Mouse (Mus musculus) midbrain, embryonic 10.5 days (tissue): ENCODE results near the gene Aldh18a1. TPM values are rescaled to one million over a fixed set of nuclear protein-coding genes. Genes with fewer than 3 reads are reported as not detected.
"Not testable (repeated sequence)": the region's sequence is repeated elsewhere in the genome, so short reads cannot be mapped to it uniquely, and the experiment has no call there.

ENCODE experiments used
- DNase-seq: peaks from one replicate; pipeline ENCODE4 v3.0.0-alpha.2; 2017; ENCODE audit warnings: low spot score
- H3K27ac ChIP-seq: fragments of 300-500 bp; sonication (generic); replicated peaks from 2 replicates; pipeline ENCODE4 v1.5.1; 2016; ENCODE audit warnings: mild to moderate bottlenecking
- H3K27me3 ChIP-seq: fragments of 300-500 bp; sonication (generic); 2 replicates; pipeline ENCODE4 v1.6.1; 2016; ENCODE audit warnings: low read depth, mild to moderate bottlenecking; ENCODE audit not compliant: poor library complexity, severe bottlenecking
- H3K36me3 ChIP-seq: fragments of 300-500 bp; sonication (generic); 2 replicates; pipeline ENCODE4 v1.6.1; 2016; ENCODE audit warnings: mild to moderate bottlenecking, moderate library complexity
- H3K4me1 ChIP-seq: fragments of 300-500 bp; sonication (generic); 2 replicates; pipeline ENCODE4 v1.6.1; 2016
- H3K4me3 ChIP-seq: fragments of 300-500 bp; sonication (generic); 2 replicates; pipeline ENCODE4 v1.5.1; 2016; ENCODE audit warnings: mild to moderate bottlenecking, moderate library complexity
- H3K9me3 ChIP-seq: fragments of 300-500 bp; sonication (generic); replicated peaks from 2 replicates; pipeline ENCODE4 v1.6.1; 2016; ENCODE audit warnings: mild to moderate bottlenecking
- WGBS: fragments of 180-500 bp; shearing (Covaris S2); methylation state at CpG from one replicate; pipeline ENCODE4 v1.1.7; 2016; 5-methylcytosine and 5-hydroxymethylcytosine counted together
- polyA plus RNA-seq: library from polyadenylated mRNA; unstranded; fragments of >200 nt; fragmentation: Nextera tagmentation; extraction: Ambion mirVana; gene quantifications from 2 replicates; pipeline ENCODE4 v1.2.1, GENCODE M21; 2016

The Aldh18a1 gene
- polyA plus RNA-seq, 1 experiment from 2014 or later = 98.0 TPM

DNA sequence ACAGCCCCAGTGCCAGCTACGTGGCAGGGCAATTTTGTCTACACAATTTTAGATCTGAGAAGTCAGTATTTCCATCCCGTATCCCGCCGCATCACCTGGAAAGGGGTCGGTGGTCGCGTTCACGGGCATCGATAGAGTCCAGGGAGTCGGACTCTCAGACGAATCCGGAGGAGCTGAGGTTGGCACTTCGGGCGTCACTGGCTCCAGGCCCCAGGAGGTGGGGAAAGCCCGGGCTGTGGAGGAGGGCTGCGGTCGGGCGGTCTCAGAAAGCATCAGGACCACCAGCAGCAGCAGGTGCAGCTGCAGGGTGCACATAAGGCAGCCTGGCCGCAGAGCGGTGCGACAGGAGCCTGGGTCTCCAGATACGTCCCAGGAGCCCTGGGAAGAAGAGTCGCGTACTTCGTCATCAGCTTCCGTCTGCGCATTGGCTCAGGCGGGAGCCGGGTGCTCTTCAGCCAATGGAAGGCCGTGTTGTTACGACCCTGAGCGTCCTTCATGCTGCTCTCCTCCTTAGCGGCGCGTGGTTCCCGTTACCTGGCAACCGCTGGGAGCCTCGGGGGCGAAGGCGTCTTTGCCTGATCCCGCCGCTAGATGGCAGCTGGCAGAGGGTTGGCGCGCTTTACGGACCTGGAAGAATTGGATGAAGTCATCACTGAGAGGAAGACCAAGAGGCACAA, 23.7 kb upstream of the Aldh18a1 start, which contains the start of the genes Tctn3 and Entpd1:
TSS of gene Tctn3 (minus strand) at position 404 of the 677 bp plus-strand sequence.
TSS of gene Entpd1 (plus strand) at position 537 of the 677 bp plus-strand sequence.
- peaks cover 14% of the 10 kb centered on the region for H3K4me1 ChIP-seq
- H3K36me3 ChIP-seq = peaks cover 33% of the 10 kb centered on the region
- peak within 1 kb of the TSS; percentile 89 for H3K4me3 ChIP-seq
- WGBS = under 1% methylated on average over 45 of the region's 45 CpGs
- DNase-seq = peak; percentile 99
- no peaks in the 10 kb centered on the region for H3K9me3 ChIP-seq
- peak within 1 kb of the TSS; percentile 86 for H3K27ac ChIP-seq
- no peaks in the 10 kb centered on the region for H3K27me3 ChIP-seq

DNA sequence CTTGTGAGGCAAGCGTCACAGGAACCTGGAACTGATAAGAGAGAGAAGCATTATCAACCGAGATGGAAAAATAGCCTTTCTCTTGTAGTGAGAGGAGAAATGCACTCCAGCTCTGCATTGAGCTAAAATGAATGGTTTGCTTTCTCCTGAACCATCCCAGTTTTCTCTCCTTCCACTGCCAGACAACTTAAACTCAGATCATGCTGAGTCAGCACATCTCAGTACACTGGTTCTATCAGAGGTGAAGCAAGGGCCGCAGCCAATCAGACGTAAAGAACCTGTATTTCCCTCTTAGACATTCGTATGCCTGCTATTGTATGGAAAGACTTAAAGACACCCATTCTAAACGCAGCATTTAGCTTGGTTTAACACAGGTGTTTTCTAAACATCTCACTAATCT, 19.4 kb upstream of the Aldh18a1 start:
- Histone ChIP-seq H3K4me3 (no peak overlapping the region), H3K4me1 (peaks cover 14% of the 10 kb centered on the region), H3K27ac (no peak overlapping the region), H3K9me3 (no peaks in the 10 kb centered on the region), H3K36me3 (peaks cover 62% of the 10 kb centered on the region), H3K27me3 (no peaks in the 10 kb centered on the region)
- 92% methylated on average over 6 of the region's 6 CpGs for WGBS
- DNase-seq = no peak

- WGBS = 92% methylated on average over 9 of the region's 9 CpGs
- Histone ChIP-seq H3K36me3 (peaks cover 71% of the 10 kb centered on the region), H3K27me3 (no peaks in the 10 kb centered on the region), H3K4me3 (no peak overlapping the region), H3K9me3 (no peaks in the 10 kb centered on the region), H3K27ac (no peak overlapping the region), H3K4me1 (no peaks in the 10 kb centered on the region)
- no peak for DNase-seq
These were observed 16.9 kb upstream of the Aldh18a1 start for GRCm38 (mm10) chr19:40605189-40605588.

DNA sequence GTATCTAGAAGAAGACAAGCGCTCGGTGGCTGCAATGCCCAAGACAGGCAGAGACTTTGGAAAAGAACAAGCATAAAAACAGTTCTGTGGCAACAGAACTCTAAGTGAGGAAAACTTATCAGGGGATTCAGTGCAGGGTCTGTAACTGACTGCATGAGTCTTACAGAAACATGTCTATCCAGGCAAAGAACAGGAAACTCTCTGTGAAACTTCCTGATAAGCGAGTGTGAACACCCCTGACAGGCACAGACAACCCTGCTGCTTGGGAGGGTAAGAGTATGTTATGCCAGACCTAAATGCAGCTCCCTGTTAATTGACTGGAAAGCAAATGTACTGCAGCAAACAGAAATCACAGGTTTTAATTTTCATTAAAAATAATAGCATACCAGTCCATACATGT, 13.6 kb upstream of the Aldh18a1 start:
- 86% methylated on average over 3 of the region's 3 CpGs for WGBS
- H3K27ac ChIP-seq = no peak overlapping the region
- no peaks in the 10 kb centered on the region for H3K4me1 ChIP-seq
- H3K27me3 ChIP-seq = no peaks in the 10 kb centered on the region
- H3K36me3 ChIP-seq = peaks cover 48% of the 10 kb centered on the region
- DNase-seq = no peak
- H3K9me3 ChIP-seq = no peaks in the 10 kb centered on the region
- no peak overlapping the region for H3K4me3 ChIP-seq

- DNase-seq, H3K4me3 ChIP-seq, H3K4me1 ChIP-seq, H3K9me3 ChIP-seq, H3K27ac ChIP-seq, H3K27me3 ChIP-seq: not testable (repeated sequence)
- WGBS = 90% methylated on average over 5 of the region's 5 CpGs
- H3K36me3 ChIP-seq = peaks cover 43% of the 10 kb centered on the region
These were observed 12.6 kb upstream of the Aldh18a1 start for GRCm38 (mm10) chr19:40600846-40601245.

- Histone ChIP-seq H3K27ac (no peak overlapping the region), H3K27me3 (no peaks in the 10 kb centered on the region), H3K4me3 (no peak overlapping the region), H3K36me3 (peaks cover 31% of the 10 kb centered on the region), H3K9me3 (no peaks in the 10 kb centered on the region), H3K4me1 (no peaks in the 10 kb centered on the region)
- no peak for DNase-seq
- WGBS = 91% methylated on average over 8 of the region's 8 CpGs
These were observed 7.6 kb upstream of the Aldh18a1 start for GRCm38 (mm10) chr19:40595831-40596230.

DNA sequence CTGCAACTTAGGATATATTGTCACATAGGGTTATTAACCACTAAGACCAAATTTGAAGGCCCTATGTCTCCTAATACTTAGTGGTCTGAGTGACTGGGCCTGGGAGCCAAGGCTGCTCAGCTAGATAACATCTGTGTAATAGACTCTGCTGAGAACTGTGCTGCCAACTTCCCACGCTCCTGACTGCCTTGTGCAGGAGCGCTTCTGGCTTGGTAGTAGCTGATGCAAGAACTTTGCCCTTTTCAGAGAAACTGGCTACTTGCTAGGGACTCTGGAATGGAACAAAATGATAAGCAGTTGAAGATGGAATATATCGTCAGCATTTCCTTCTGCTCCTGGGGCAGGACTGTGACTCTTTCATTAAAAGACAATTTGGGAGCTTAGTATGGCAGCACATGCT, 7.0 kb upstream of the Aldh18a1 start:
- Histone ChIP-seq H3K27ac (no peak overlapping the region), H3K36me3 (peaks cover 31% of the 10 kb centered on the region), H3K4me3 (no peak overlapping the region), H3K27me3 (no peaks in the 10 kb centered on the region), H3K4me1 (0 out of 2 replicates have a peak, but pooled peaks cover under 1% of the 10 kb centered on the region), H3K9me3 (no peaks in the 10 kb centered on the region)
- DNase-seq = no peak
- WGBS = 93% methylated on average over 3 of the region's 3 CpGs

DNA sequence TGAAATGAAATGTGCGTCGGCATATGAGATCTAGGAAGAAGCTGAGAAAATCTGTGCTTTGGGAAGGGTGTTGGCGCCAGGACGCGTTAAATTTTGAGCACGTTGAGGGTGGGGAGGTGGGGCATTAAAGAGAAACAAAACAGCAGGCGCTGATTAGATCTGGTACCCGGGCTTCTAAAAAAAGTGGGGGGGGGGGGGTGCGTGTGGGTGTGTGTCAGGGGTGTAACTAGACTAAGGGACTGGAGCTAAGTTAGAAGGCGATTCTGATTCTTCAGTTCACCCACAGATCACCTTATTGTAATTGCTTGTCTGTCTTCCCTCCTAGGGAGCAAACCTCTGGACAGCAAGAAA, 1.2 kb upstream of the Aldh18a1 start:
- under 1% methylated on average over 10 of the region's 10 CpGs for WGBS
- peak overlapping the region; percentile 88 for H3K4me3 ChIP-seq
- no peak for DNase-seq
- peaks cover 32% of the 10 kb centered on the region for H3K4me1 ChIP-seq
- H3K27ac ChIP-seq = peak overlapping the region; percentile 91
- H3K9me3 ChIP-seq = no peaks in the 10 kb centered on the region
- H3K27me3 ChIP-seq = no peaks in the 10 kb centered on the region
- H3K36me3 ChIP-seq = peaks cover 26% of the 10 kb centered on the region

- Histone ChIP-seq H3K36me3 (peaks cover 25% of the 10 kb centered on the region), H3K4me1 (peaks cover 32% of the 10 kb centered on the region), H3K27ac (peak overlapping the region; percentile 91), H3K4me3 (peak overlapping the region; percentile 88), H3K9me3 (no peaks in the 10 kb centered on the region), H3K27me3 (no peaks in the 10 kb centered on the region)
- peak; percentile 91 for DNase-seq
- 2% methylated on average over 18 of the region's 18 CpGs for WGBS
These were observed 725 bp upstream of the Aldh18a1 start for GRCm38 (mm10) chr19:40588847-40589529.

GRCm38 (mm10) chr19:40587491-40588292, 571 bp downstream of the Aldh18a1 start:
- H3K4me1 ChIP-seq = peaks cover 32% of the 10 kb centered on the region
- H3K36me3 ChIP-seq = peaks cover 34% of the 10 kb centered on the region
- WGBS = 7% methylated on average over 30 of the region's 30 CpGs
- H3K4me3 ChIP-seq = peak overlapping the region; percentile 88
- no peak for DNase-seq
- H3K27ac ChIP-seq = peak overlapping the region; percentile 91
- no peaks in the 10 kb centered on the region for H3K27me3 ChIP-seq
- H3K9me3 ChIP-seq = no peaks in the 10 kb centered on the region

GRCm38 (mm10) chr19:40586908-40587307, 1.4 kb downstream of the Aldh18a1 start:
- no peaks in the 10 kb centered on the region for H3K9me3 ChIP-seq
- WGBS = 62% methylated on average over 7 of the region's 7 CpGs
- H3K27me3 ChIP-seq = no peaks in the 10 kb centered on the region
- H3K4me1 ChIP-seq = peaks cover 32% of the 10 kb centered on the region
- H3K4me3 ChIP-seq = peak overlapping the region; percentile 88
- 0 out of 2 replicates have a peak overlapping the region, but pooled peaks have one; percentile 91 for H3K27ac ChIP-seq
- H3K36me3 ChIP-seq = peaks cover 42% of the 10 kb centered on the region
- DNase-seq = no peak

DNA sequence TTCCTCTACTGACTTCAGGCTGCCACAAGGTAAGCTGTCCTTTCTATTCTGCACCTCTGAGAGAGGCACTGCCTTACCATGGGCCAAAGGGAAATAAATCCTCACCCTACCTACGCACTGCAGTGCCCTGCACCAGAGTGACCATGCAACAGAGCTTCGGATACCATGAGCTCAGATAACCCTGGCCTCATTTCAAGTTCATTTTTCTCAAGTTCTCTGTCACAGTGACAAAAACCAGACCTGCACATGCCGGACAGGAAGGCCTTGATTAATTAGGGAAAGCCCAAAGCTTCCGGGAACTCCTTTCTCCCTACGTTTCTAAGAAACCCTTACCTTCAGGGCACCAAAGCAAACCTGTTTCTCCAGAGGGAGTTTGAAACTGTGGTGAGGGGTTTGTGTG, 6.6 kb downstream of the Aldh18a1 start:
- no peak overlapping the region for H3K27ac ChIP-seq
- peaks cover 10% of the 10 kb centered on the region for H3K4me1 ChIP-seq
- peaks cover 94% of the 10 kb centered on the region for H3K36me3 ChIP-seq
- 96% methylated on average over 5 of the region's 5 CpGs for WGBS
- no peak for DNase-seq
- H3K4me3 ChIP-seq = no peak overlapping the region
- H3K27me3 ChIP-seq = no peaks in the 10 kb centered on the region
- H3K9me3 ChIP-seq = no peaks in the 10 kb centered on the region
